Mouse (Mus musculus): ENCODE results near the gene Trim8.

- TF ChIP-seq CTCF (IDR thresholded peaks at IDR 0.05; ENCODE audit: low read depth, low read length), result no peak
- no peak for TF ChIP-seq POLR2A (IDR thresholded peaks at IDR 0.05; ENCODE audit: extremely low read depth, insufficient read depth, low read length)
Measured at GRCm38 (mm10) chr19:46479306-46480075, 22.0 kb upstream of the Trim8 start.
